Mouse (Mus musculus) layer of hippocampus, adult 9-11 months (tissue): ENCODE results near the gene Amd1.
A peak's percentile ranks its signal among the peaks of the same experiment; 100 is the strongest.
"Not testable (repeated sequence)": the region's sequence is repeated elsewhere in the genome, so short reads cannot be mapped to it uniquely, and the experiment has no call there.

Experiments
- DNase-seq: peaks from one replicate; pipeline ENCODE4 v3.0.0; 2022

Amd1 gene

DNA sequence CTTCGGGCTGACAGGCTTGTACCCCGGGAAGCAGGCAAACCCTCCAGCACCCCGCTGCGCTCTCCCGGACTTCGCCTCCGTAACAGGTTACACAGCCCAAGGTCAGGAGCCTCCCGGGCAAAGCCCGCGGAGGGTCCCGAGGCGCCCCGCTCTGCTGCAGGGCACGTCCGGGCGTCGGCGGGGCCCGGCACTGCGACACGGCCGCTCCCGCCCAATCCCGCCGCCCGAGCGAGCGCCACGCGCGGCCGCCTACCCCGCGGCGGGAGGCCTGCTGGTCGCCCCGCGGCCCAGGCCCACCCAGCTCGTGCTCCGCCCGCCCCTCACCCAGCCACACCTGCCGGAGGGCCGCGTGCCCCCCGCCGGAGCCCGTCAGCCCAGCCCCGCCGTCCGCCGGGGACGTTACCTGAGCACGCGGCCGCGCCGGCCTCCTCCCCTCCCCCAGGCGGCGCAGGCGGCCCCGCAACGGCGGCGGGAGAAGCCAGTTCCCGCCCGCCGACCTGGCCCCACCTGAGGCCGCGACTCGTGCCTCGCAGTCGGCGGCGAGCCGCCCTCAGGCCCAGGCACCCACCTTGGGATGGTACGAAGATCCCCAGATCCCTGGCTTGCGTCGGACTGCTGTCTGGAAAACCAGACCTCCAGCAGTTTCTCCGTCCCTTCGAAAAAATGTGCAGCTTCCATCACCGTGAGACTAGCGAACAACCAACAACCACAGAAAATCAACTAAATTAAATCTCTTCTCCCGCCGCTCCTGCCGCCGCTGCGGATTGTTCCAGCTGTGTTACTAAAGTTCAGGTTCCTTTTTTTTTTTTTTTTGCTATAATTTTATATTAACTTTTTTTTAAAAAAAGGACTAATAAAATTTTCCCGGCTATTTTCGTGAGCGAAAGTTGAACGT is 558 bp downstream of the Amd1 start:
- not testable (repeated sequence) for DNase-seq

DNA sequence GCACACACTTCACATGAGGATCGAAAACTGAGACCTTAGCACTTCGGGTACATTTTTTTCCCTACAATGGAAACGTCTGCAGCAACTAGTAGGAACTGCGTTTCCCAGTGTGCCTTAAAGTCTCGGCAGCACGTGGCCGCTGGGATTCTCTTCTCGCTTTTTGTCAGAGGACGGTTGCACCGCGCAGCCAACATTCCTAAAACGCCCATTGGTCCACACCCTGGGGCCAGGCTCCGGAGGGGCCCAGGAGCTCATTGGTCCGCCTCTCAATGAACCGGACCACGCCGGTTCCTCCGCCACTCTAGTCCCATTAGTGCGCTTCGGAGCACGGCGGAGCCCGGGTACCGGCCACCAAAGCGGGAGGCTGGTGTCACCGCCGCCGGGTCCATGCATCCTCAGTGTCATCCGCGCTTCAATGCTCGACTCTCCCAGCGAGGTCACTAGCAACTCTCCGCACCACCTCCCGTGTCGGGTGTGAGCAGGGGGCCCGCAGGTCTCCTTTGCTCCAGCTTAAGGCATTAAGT is 1.3 kb downstream of the Amd1 start:
- DNase-seq = peak; percentile 90

DNA sequence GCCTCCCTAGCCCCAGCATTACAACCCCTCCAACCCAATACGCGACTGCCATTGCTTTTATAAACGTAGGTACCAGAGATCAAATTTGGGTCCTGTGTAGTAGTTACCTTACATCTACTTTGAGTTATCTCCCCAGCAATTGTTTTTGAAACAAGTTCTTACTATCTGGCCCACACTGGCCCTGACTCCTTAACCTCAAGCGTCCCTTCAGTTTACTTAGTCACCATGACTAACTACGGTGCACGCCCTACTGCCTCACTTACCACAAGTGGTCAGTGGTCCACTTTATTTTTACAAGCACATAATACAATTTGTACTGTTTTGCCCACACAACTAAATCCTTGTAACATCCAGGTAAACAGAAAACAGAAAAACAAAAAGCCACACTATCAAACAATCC is 9.3 kb downstream of the Amd1 start:
- DNase-seq = no peak

DNA sequence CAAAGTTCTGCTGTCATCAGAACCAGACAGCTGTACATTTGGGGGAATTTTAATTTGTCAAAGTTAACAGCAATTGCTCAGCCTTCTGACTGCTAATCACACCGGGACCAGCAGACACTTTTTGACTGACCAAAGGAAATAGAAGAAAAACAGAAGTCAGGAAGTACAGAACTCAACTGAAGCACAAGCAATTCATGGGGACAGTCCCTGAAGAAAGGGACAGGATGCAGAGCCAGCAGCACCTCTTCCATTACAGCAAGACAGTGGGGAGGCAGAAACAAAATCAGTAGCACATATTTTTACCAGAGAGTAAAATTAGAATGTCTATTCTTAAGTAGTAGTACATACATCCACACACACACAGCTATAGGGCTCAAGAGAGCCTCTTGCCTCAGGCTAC is 15.2 kb downstream of the Amd1 start:
- no peak for DNase-seq

DNA sequence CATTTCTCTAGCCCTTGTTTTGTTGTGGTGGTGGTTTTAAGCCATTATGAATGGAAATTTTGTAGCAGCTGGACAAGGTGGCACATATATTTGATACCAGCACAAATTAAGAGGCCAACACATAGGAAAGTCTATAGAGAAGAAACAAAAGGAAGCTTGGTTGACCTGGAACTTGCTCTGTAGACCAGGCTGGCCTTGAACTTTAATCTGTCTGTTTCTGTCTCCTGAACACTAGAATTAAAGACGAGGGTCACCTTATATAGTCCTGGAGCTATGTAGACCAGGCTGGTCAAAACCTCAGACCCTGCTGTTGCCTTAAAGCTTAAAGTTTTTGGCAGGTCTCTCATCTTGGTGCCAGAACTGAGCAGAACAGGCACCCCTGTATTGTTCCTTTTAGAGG is 16.4 kb downstream of the Amd1 start:
- no peak for DNase-seq

DNA sequence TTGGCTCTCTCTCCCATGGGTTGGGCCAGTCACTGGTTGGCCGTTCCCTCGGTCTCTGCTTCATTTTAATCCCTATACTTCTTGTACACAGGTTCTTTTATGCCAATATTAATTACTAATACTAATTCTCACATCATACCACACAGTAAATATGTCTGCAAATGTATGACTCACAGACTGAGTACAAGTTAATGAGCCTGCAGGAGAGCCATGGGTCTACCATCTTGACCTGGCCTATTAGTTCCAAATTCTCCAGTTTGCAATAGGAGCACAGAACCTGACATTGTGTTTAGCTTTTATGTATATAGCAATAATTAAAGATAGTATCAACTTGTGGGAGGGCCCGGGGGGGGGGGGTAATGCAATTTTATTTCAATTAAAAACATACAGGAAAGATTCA is 17.0 kb downstream of the Amd1 start:
- no peak for DNase-seq

DNA sequence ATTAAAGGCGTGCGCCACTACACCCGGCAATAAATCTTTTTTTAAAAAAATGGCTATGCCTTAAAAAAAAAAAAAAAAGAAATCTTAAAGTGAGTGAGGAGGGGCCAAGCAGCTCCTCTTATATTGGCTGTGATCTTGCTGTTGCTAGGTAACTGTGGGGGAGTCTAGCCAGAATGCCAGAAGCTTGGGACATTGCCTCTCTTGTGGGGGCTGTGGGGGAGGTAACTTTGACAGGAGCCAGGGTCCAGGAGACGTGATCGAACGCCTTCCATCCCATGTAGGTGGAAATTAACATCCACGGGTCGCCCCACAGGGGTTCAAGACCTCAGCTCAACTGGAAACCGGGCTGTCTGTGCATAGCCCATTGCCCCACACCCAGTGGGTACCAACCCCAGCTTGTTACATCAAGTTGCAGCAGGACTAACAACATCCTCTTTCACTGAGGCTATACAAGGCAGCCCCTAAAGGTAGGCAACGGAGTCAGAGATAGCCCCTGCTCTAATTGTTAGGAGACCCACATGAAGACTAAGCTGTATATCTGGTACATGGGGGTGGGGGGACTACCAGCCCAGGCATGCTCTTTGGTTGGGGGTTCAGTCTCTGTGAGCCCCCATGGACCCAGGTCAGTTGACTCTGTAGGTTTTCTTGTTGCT is 17.7 kb downstream of the Amd1 start:
- peak; percentile 59 for DNase-seq

DNA sequence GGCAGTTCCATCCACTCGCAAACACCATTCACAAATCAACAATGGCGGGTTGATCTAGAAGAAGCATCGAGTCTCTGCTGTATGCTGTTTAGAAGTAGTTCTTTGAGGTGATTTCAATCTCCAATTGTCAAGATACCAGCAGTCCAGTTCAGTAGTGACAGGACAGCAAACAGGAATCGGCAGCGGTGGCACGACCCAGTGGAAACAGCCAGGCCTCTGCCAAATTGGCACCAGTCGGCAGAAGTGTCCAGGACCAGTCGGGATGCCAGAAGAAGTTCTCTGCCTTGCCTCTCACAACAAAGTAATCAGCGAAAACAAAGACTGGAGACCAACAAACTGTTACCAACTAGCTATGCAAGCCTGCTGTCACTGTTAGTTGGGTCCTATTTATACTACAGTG is 18.4 kb downstream of the Amd1 start:
- no peak for DNase-seq

DNA sequence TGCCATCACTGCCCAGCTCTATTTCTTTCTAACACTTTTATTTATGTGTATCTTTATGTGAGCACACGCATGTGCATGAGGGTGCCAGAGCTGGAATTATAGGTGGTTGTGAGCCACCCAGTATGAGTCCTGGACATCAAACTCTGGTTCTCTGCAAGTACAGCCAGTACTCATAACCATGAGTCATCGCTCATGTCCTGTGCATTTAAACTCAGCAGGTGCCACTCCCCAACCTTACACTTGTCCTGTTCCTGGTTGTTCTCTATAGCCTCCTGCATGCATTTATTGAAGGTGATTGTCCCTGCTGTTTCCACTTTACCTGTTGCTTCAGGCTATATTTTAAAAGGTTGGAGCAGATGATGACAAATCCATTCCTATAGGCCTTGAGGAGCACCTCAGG is 20.4 kb downstream of the Amd1 start:
- DNase-seq = no peak

DNA sequence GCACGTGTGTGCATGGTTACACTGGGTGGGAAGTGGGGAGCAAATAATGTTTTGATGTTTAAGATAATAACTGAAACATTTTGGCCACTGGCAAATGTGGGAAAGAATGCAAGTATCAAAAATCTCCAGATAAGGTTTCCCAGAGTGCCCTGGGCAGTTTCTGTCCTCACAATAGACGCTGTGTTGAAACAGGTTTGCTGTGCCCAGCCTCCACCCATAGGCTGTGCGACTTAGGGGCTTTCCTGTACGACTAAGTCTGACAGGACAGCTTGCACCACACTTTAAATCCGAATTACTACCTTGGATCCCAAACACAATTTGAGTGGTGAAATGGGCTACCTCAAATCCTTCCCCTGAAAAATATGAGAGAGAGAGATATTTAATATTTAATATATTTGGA is 23.7 kb downstream of the Amd1 start:
- no peak for DNase-seq

DNA sequence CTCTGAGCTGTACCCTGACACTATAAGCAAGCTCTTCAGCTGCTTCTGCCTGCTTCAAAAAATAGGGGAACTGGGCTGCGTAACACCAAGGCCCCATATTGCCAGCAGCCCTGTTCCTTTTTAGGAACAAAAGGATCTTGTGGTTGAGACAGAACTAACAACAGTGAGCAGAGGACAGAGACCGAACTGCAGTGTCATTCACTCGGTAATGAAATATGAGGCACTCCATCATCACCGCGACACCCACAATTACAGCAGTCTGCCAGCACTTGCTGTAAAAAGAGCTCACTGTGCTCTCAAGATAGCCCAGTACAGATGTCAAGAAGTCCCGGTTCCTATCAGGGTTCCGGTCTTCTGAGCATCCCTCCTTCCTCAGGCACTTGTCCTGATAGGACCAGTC is 26.0 kb downstream of the Amd1 start:
- DNase-seq = peak; percentile 41

DNA sequence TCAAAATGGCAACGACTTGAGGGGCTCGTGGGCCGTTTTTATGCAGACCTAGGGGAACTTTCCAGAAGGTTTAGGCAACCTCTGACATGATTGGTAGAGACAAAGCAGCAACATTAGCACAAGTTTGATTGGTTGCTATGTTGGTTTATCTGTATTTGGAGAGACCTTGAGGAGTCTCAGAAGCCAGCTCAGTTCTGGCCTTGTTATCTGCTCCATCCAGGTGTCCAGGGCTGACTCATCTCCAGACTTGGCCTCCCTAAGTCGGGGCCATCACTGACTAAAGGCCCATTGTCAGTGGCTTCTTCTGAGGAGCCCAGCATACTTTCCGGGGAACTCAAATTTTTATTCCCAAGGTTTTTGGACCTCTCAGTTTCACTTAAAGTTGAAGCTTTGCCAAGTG is 28.0 kb downstream of the Amd1 start:
- DNase-seq = no peak

DNA sequence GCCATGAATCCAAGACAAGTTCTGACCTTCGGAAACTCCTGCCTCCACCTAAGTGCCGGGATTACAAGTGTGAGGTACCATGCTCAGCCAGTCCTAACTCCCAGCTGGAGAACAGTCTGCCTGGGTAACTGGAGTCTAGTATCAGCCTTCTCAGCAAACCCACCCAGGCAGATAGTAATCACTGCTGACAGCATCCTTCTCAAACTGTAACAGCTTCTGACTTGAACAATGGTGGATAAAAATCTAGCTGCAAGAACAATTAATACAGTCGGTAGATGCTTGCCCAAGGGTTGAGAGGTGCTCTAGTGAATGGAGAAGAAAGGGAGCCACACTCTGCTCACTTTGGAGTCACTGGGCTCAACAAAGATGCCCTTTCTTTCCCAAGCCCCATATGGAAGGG is 30.8 kb downstream of the Amd1 start:
- no peak for DNase-seq

DNA sequence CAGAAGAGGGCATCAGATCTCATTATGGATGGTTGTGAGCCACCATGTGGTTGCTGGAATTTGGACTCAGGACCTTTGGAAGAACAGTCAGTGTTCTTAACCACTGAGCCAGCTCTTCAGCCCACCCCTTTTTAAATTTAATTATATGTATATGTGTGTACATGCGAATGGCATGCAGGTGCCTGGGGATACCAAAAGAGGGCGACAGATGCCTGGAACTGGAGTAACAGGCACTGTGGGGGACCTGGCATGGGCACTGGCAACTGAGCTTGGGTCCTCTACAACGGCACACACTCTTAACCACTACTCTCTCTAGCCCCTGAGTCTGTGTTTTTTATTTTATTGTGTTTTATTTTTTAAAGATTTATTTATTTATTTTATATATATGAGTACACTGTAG is 37.1 kb downstream of the Amd1 start:
- DNase-seq = no peak

DNA sequence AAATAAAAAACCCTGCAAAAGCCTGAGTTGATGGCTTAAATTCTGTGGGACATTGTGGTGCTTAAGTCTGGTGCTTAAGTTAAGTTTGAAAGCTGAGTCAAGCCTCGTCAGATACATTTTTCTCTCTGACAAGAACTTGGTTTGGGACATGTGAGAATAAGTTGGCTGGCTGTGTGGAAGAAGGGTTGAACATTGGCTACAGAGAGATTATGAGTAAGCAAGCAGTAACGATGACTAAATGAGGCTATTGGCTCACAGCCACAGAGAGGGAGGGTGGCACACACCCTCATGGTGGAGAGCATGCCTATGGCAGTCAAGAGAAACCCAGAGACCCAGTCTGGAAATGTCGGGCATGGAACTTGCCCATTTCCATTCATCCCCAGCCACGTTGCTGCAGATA is 38.3 kb downstream of the Amd1 start:
- no peak for DNase-seq

DNA sequence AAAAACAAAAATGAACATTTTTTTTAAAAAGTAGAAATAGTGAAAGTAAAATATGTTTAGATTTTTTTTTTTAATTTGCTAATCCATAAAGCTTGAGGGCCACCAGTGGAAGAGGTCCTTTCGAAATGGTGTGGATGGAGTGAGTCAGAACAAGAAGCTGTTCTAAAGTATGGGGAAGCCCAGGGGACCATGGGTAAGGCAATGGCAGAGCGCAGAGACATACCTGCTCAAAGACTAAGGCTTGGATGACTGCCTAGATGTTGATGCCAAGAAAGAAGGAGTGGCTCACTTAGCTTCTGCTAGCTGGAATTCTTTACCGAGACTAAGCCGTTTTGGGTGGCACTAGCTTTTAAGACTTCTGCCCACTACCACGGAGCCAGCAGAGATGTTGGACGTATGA is 39.8 kb downstream of the Amd1 start:
- DNase-seq = no peak

DNA sequence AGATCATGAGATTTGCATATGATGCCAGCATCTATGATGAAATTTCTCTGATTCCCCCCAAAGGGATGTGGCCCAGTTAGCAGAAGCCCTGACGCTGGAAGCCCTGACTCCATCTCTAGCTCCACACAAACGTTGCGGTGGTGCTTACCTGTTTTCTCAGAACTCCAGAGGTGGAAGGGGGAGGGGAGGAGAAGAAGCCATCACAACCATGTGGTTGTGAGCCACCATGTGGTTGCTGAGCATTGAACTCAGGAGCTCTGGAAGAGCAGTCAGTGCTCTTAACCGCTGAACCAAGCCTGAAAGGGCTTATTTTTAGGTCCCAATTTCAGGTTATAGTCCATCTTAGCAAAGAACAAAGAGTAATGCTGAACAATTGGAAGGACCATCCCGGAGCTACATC is 41.7 kb downstream of the Amd1 start:
- DNase-seq = no peak

DNA sequence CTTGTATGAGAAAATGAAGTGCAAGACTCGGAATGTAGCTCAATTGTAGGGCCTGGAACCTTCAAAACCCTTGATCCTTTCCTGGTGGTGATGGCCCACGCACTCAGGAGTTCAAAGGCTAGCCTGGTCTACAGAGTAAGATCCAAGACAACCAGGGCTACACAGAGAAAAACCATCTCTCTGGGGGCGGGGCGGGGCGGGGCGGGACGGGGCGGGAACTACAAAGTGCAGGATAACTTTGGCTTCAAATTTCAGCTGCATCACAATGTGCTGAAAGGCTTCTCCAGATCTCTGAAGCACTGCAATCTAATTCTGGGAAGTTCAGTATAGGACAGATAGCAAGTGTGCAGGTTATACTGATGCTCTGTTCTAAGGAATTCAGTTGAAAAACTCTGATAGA is 42.4 kb downstream of the Amd1 start:
- no peak for DNase-seq

DNA sequence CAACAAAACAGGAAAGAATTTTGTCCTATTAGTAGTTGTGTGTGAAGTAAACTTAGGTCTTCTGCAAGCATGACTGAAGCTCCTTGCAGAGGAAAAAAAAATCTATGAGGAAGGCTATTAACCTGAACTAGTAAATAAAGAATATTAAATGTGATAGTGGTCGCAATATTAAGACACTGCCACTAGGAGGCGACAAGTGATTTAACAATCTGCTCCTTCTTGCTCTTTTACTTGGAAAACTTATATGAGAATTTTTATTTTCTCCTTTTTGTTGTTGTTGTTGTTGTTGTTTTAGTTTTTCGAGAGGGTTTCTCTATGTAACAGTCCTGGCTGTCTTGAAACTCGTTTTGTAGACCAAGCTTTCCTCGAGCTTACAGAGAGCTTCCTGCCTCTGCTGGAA is 43.0 kb downstream of the Amd1 start:
- peak; percentile 49 for DNase-seq

DNA sequence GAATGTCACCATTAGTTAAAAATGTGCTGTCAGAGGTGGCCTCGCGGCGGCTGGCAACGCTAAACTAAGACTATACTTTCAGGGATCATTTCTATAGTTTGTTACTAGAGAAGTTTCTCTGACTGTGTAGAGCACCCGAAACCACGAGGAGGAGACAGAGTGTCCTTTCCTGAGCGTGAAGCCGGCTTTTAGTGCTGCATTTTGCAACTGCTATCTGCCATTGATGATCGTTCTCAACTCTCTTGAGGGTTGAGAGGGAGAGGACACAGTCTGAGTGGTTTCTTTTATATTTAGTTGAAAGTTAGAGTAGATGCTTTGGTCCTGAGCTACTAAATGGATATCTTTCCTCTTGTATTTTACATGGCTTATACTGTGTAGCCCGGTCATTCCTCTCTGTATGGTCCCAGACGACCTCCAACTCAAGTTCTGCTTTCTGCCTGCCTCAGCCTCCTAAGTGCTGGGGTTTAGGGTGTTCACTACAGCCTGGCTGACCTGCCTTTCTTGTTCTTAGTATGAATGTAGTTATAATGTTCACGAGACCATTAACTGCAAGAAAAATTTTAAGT is 43.5 kb downstream of the Amd1 start:
- DNase-seq = peak; percentile 63

DNA sequence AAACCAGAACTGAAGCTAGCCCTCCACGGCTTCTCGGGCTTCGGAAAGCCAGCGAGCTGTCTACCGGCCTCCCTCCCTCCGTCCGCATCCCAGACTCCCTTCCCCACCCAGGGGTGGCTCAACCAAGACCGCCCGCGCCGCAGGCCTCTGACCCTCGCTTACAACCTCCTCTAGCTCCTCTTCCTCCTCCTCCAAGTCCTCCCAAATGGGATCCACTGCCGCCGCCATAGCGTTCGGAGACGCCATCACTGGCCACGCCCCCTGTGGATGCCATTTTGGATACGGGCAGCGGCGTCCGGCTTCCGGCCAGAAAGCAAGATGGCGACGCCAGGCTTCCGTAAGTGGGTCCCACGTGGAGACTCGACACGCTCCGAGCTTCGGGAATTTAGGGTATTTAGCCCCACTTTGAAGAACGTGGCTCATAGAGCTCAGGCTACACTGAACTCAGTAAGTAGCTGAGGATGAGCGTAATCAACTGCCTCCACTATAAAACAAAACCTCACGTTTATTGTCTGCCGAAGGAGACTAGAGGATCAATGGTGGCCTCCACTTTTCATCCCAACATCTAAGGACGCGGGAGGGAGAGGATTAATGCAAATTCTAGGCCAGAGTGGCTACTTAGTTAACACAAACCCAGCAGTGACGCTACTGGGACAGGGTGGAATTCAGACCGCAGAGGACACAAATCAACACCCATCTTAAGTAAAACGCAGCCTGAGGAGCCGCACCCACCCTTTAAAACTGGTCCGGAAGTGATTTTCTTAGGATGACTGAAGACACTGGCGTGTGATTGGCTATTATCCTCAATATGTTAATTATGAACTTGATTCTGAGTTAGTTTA is 44.4 kb downstream of the Amd1 start, which contains the start of gene Gtf3c6:
Gene Gtf3c6, minus strand, starts transcription at position 695 of the 842 bp plus-strand sequence.
- DNase-seq = peak; percentile 93

DNA sequence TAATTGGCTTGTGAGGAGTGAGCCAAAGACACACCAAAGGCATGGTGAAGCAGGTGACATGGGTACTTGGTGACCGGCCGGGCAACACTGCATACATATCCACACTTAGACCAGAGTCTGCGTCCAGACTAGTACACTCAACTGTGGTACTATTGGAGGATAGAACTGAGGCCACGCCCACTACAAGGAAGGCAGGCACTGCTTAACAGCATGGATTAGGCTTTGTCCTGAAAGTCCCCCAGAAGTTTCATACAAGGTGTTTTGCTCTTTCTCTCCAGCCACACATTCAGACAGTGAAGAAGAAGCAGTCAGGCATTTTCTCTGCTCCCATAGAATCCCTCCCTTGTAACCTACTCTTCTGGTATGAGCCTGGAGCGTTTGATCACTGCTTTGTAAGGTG is 45.3 kb downstream of the Amd1 start:
- peak; percentile 62 for DNase-seq

DNA sequence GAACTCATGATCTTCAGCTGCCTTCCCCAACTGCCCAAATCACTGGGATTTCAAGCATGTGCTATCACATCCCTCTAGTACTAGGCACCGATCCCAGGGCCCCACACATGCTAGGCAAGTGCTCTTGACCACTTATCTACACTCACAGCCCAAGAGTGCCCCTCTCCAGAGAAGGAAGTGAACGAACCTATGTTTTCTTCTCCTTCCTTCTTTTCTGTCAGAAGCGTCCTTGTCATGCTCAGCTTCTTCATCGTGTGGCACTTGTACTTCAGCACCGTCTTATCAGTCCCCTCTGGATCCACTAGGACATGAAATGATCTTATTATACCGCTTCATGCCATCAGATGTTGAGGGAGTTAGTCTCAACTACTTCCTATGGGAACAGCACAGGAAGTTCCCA is 51.0 kb downstream of the Amd1 start:
- no peak for DNase-seq
